Mouse (Mus musculus) neural tube, embryonic 12.5 days (tissue): ENCODE data around the gene A930017K11Rik. TPM values are rescaled to one million over a fixed set of nuclear protein-coding genes. Genes with fewer than 3 reads are reported as not detected.

ENCODE experiments used
- ATAC-seq: fragments of 200-750 bp; cut with Nextera tagmentation; 2 replicates; pipeline ENCODE4 v1.8.0; 2017; ENCODE audit warnings: low read depth, mild to moderate bottlenecking, moderate TSS enrichment, moderate library complexity; ENCODE audit not compliant: low FRiP score
- H3K27ac ChIP-seq: fragments of 300-500 bp; sonication (generic); 2 replicates; pipeline ENCODE4 v1.5.1; 2016
- H3K27me3 ChIP-seq: fragments of 300-500 bp; sonication (generic); replicated peaks from 2 replicates; pipeline ENCODE4 v1.6.1; 2016; ENCODE audit warnings: mild to moderate bottlenecking
- H3K36me3 ChIP-seq: fragments of 300-500 bp; sonication (generic); 2 replicates; pipeline ENCODE4 v1.6.1; 2016; ENCODE audit warnings: mild to moderate bottlenecking
- H3K4me1 ChIP-seq: fragments of 300-500 bp; sonication (generic); 2 replicates; pipeline ENCODE4 v1.6.1; 2016
- H3K4me2 ChIP-seq: fragments of 300-500 bp; sonication (generic); replicated peaks from 2 replicates; pipeline ENCODE4 v1.6.1; 2016; ENCODE audit warnings: mild to moderate bottlenecking
- H3K4me3 ChIP-seq: fragments of 300-500 bp; sonication (generic); 2 replicates; pipeline ENCODE4 v1.5.1; 2016
- H3K9ac ChIP-seq: fragments of 300-500 bp; sonication (generic); 2 replicates; pipeline ENCODE4 v1.6.1; 2016; ENCODE audit warnings: mild to moderate bottlenecking
- H3K9me3 ChIP-seq: fragments of 300-500 bp; sonication (generic); 2 replicates; pipeline ENCODE4 v1.6.1; 2016; ENCODE audit warnings: mild to moderate bottlenecking
- WGBS: fragments of 180-500 bp; shearing (Covaris S2); methylation state at CpG from one replicate; pipeline ENCODE4 v1.1.7; 2016; 5-methylcytosine and 5-hydroxymethylcytosine counted together
- polyA plus RNA-seq: library from polyadenylated mRNA; unstranded; fragments of >200 nt; fragmentation: Nextera tagmentation; extraction: Ambion mirVana; gene quantifications from 2 replicates; pipeline ENCODE4 v1.2.1, GENCODE M21; 2016

A930017K11Rik gene
- polyA plus RNA-seq, 1 experiment from 2014 or later: 0.08 TPM

DNA sequence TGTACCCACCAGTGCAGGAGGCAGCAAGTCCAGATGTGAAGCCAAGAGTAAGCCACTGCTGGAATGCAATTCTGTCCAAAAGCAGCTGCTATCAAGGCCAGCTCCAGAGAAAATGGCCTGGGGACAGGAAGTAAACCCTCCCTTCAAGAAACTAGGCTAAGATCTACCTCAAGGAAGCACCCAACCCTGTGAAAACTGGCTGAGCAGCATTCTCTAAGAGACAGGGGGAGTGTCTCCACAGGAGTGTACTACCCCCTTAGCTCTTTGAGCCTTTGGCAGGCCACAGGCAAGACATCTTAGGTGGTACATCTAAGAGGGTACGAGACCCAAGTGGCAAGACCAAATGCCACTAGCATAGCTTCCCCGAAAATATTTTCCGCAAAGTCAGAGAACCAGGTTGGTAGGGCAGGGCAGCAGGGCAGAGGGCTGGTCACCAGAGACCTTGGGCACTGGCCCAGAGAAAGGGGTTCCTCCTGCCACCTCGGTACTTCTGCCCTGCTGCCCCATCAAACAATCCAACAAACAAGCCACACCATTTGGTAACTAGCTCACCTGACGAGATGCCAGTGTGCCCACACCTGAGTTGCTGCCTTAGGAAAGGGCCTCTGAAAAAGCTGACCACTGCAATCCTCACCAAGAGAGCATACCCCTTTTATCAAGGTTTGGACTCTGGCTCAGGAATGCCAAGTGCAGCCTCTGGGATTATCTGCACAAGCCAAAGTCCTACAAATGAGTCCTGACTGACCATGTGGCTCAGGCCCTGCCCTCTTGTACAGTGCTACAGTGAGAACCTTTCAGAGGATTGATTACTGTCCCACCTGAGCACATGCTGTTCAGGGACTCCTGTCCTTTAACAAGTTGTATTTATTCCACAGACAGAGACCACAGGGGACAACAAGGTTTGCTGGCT lies 27.7 kb upstream of the A930017K11Rik start:
- no peak for ATAC-seq
- H3K9ac ChIP-seq: no peak overlapping the region
- no peaks in the 10 kb centered on the region for H3K27me3 ChIP-seq
- WGBS: 89% methylated on average over 5 of the region's 5 CpGs
- no peaks in the 10 kb centered on the region for H3K9me3 ChIP-seq
- H3K4me3 ChIP-seq: no peak overlapping the region
- no peak overlapping the region for H3K4me2 ChIP-seq
- H3K27ac ChIP-seq: no peak overlapping the region
- peaks cover 10% of the 10 kb centered on the region for H3K4me1 ChIP-seq
- H3K36me3 ChIP-seq: no peaks in the 10 kb centered on the region

DNA sequence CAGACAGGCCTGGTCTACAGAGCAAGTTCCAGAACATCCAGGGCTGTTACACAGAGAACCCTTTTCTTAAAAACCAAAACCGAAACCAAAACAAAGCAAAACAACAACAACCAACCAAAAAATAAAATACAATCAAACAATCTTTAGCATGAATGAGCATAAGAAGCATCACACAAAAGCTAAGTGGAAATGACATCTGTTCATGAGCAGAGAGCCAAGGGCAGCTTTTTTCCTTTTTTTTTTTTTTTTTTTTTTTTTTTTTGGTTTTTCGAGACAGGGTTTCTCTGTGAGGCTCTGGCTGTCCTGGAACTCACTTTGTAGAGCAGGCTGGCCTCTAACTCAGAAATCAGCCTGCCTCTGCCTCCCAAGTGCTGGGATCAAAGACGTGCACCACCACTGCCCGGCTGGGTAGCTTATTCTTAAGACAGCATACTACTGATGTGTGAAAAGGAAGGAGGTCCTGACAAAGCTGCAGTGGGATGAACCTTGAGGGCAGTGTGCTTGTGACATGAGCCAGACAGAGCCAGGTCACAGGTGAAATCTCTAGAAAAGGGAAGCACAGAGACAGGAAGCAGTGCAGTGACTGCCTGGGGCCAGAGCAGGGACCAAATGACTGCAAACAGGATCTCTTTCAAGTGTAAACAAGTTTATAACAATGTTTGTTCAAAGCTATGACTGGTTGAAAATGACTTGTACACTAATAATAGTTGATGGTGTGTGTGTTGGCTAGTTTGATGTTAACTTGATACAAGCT lies 18.8 kb upstream of the A930017K11Rik start:
- no peak overlapping the region for H3K27ac ChIP-seq
- H3K4me2 ChIP-seq: no peak overlapping the region
- H3K9ac ChIP-seq: no peak overlapping the region
- no peaks in the 10 kb centered on the region for H3K27me3 ChIP-seq
- no peaks in the 10 kb centered on the region for H3K4me1 ChIP-seq
- peaks cover 4% of the 10 kb centered on the region; the same call in 1 of the 2 replicates for H3K36me3 ChIP-seq
- no peaks in the 10 kb centered on the region for H3K9me3 ChIP-seq
- WGBS: 92% methylated on average over 4 of the region's 4 CpGs
- no peak overlapping the region for H3K4me3 ChIP-seq
- ATAC-seq: no peak

DNA sequence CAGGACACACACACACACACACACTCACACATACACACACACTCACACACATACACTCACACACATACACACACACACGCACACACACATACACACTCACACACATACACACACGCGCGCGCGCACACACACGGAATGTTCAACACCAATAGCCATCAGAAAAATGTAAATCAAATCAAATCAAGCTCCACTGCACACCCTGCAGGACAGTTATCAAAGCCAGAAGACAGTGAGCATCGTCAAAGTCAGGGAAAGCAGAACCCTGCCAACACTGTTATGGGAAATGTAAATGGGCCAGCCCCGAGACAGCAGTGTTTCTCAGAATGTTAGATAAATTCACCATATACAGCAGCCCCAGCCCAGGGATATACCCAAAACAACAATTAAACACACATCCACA lies 18.1 kb upstream of the A930017K11Rik start:
- Histone ChIP-seq H3K9ac (no peak overlapping the region), H3K9me3 (no peaks in the 10 kb centered on the region), H3K4me1 (no peaks in the 10 kb centered on the region), H3K4me3 (no peak overlapping the region), H3K4me2 (no peak overlapping the region), H3K27ac (no peak overlapping the region), H3K27me3 (no peaks in the 10 kb centered on the region), H3K36me3 (peaks cover 4% of the 10 kb centered on the region; the same call in 1 of the 2 replicates)
- 95% methylated on average over 9 of the region's 9 CpGs for WGBS
- no peak for ATAC-seq

DNA sequence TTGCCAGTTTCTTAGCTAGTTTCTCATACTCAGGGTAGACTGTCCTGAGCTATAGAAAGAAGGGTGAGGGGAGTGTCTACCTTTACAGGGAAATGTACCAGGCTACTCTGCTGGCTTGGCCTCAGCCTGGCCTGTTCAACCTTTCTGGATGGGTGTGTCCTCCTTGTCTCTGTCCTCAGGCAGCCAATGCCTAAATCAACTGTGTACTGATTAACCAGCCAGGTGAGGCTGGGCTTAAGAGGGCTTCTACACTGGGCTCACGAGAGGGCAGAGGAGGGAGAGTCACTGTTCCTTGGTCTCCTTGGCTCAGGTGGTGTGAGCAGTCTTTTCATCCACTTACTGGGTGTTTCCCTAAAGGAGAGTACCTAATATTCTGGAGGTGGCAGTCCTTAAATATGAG lies 15.8 kb upstream of the A930017K11Rik start:
- Histone ChIP-seq H3K4me3 (no peak overlapping the region), H3K36me3 (peaks cover 22% of the 10 kb centered on the region), H3K9ac (no peak overlapping the region), H3K9me3 (no peaks in the 10 kb centered on the region), H3K27ac (no peak overlapping the region), H3K27me3 (no peaks in the 10 kb centered on the region), H3K4me2 (no peak overlapping the region), H3K4me1 (no peaks in the 10 kb centered on the region)
- no peak for ATAC-seq
- WGBS: 89% methylated on average over 1 of the region's 1 CpGs

DNA sequence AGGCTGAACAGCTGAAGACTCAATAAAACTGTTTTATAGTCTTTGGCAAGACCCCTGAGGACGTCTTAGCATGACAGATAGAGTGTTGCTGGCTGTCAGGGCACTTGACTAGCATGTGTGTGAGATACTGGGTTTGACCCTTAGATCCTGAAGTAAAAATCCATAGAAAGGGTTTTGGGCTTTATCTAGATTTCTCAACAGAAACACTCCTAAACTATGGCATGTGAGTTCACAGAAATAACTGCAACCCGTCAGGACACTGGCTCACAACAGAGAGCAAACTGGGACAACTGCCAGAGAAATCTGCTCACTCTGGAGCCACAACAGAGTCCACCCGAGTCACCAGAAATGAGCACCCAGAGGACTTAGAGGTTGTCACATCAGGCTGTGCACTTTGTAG lies 15.3 kb upstream of the A930017K11Rik start:
- Histone ChIP-seq H3K27ac (no peak overlapping the region), H3K9ac (no peak overlapping the region), H3K4me1 (no peaks in the 10 kb centered on the region), H3K4me3 (no peak overlapping the region), H3K4me2 (no peak overlapping the region), H3K36me3 (peaks cover 24% of the 10 kb centered on the region), H3K27me3 (no peaks in the 10 kb centered on the region), H3K9me3 (no peaks in the 10 kb centered on the region)
- no peak for ATAC-seq
- WGBS: 55% methylated on average over 3 of the region's 3 CpGs

DNA sequence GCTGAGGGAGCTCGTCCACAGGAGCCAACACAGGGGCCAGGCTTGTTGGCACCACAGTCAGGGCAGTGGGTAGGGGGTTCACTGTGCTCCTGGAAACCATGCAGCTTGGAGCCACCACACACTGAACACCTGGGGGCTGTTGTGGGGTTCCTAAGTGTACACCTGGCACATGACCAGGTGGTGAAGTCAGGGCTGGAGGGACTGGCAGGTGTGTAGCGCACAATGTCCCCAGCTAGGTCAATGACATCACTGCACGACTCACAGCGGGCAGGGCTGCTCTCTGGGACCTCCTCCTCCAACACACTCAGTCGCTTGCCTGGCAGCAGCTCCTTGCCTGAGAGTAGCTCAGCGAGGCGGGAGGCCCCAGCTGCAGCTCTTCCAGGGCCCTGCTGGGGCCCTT lies 11.9 kb upstream of the A930017K11Rik start:
- H3K27ac ChIP-seq: no peak overlapping the region
- H3K9me3 ChIP-seq: no peaks in the 10 kb centered on the region
- H3K4me1 ChIP-seq: no peaks in the 10 kb centered on the region
- 86% methylated on average over 7 of the region's 7 CpGs for WGBS
- no peaks in the 10 kb centered on the region for H3K27me3 ChIP-seq
- H3K4me2 ChIP-seq: no peak overlapping the region
- peaks cover 48% of the 10 kb centered on the region for H3K36me3 ChIP-seq
- no peak for ATAC-seq
- no peak overlapping the region for H3K4me3 ChIP-seq
- no peak overlapping the region for H3K9ac ChIP-seq

DNA sequence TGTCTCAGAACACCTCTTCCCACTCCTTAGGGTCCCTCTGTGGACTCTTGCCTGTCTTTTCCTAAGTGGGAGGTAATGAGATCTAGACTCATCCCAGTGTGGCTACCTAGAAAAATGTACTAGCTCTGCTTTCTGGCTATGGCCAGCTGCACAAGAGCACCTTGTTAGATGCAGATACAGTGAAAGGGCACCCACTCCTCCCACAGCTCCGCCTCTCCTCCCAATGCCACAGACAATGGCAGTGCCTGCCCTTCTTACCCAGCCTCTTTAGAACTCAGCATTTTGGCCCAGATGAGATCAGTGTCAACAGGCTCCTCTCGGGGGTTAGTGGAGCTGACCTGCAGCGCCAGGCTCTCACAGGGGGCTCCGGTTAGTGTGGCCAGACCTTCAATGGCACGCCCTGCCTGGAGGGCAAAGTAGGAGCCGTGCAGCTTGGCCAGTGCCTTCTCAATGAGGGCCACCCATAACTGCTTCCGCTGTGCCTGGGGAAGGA lies 10.1 kb upstream of the A930017K11Rik start:
- Histone ChIP-seq H3K27me3 (no peaks in the 10 kb centered on the region), H3K4me3 (no peak overlapping the region), H3K4me1 (no peaks in the 10 kb centered on the region), H3K4me2 (no peak overlapping the region), H3K36me3 (peaks cover 61% of the 10 kb centered on the region), H3K9me3 (no peaks in the 10 kb centered on the region), H3K27ac (no peak overlapping the region), H3K9ac (no peak overlapping the region)
- 94% methylated on average over 7 of the region's 7 CpGs for WGBS
- ATAC-seq: no peak

DNA sequence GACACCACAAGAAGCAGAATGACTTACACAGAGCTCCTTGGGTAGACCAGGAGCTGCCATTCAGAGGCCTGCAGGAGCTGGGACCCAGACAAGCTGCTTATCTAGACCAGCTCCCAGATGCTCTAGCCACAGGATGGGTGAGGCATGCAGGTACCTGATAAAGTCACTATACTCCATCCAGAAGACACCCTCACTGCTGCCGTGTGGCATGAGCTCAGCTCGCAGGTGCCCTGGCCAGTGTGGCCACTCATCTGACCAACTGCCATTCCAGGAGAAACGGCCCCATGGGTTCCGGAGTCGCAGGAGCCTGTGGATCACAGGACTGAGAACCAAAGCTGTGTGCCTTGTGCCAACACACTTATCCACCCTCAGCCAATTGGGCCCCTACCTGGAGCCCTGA lies 9.2 kb upstream of the A930017K11Rik start:
- Histone ChIP-seq H3K27me3 (no peaks in the 10 kb centered on the region), H3K27ac (no peak overlapping the region), H3K9ac (no peak overlapping the region), H3K4me2 (no peak overlapping the region), H3K36me3 (peaks cover 62% of the 10 kb centered on the region), H3K9me3 (no peaks in the 10 kb centered on the region), H3K4me1 (no peaks in the 10 kb centered on the region), H3K4me3 (no peak overlapping the region)
- 97% methylated on average over 5 of the region's 5 CpGs for WGBS
- ATAC-seq: no peak

DNA sequence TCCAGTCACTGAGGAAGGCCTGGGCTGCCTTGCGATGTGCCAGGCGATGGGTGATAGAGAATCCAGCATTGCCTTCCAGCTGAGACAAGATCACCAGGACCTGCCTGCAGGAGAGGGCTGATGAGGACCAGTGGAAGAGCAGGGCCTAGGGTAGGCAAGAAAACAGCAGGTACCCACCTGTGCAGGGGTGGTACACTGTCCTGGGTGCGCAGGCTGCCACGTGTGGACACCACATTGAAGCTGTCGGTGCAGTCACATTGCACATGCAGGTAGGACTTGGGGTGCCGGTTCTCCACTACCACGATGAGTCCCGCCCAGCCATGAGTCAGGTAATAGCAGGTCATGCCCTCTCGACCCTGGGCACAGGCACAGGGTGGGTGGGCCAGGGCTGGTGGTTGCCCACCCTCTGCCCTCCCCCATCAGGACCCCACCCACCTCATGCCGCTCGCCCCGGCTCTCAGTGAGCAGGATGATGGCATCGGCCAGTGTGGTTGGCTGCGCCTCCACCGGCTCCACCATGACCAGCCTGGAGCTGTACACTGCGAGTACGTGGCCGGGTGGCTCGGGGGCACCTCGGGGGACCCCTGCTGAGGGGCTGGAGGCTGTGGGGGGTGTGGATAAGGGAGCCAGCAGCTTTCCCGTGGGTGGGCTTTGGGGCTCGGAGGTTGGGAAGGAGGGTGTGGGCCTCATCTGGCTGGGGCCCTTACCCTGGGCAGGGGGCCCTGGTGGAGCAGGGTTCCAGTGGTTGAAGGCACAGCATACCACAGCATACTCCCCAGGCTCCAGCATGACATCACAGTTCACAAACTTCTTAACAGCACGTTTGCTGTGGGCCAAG lies 7.5 kb upstream of the A930017K11Rik start:
- peaks cover 58% of the 10 kb centered on the region for H3K36me3 ChIP-seq
- no peak for ATAC-seq
- no peak overlapping the region for H3K27ac ChIP-seq
- WGBS: 93% methylated on average over 23 of the region's 23 CpGs
- H3K27me3 ChIP-seq: 0 out of 2 replicates have a peak, but pooled peaks cover 2% of the 10 kb centered on the region
- no peaks in the 10 kb centered on the region for H3K4me1 ChIP-seq
- no peak overlapping the region for H3K9ac ChIP-seq
- H3K4me2 ChIP-seq: no peak overlapping the region
- no peaks in the 10 kb centered on the region for H3K9me3 ChIP-seq
- H3K4me3 ChIP-seq: no peak overlapping the region

DNA sequence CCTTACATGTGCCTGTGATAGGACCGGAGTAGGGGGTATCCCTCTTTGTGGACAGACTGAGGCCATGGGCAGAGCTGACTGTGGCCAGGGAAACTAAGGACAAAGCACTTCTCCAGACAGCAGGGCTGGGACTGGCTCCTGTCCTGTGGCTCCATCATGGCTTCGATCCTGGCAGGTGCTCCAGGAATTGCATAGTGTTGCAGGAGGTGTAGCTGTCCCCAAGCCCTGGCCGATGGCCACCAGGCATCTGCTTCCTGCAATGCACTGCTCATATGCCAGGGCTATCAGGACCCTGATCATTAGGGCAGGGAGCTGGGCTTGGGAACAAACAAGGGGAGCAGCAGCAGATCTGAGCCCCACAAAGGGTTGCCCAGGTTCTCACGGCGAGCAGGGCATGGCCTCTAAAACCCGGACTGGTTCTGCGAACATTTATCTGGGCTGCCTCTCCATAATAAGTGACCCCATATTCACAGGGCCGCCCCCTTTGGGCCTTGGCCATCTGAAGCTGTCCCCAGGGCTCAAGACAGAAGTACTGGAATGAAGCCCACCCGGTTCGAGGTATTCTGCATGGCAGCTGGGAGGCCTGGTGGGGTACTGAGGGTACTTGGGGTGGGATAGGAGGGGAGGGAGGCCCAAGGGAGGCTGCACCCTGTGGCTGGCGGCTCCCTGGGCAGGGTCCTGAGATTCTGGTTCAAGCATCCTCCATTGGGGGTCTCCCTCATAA lies 6.6 kb upstream of the A930017K11Rik start:
- Histone ChIP-seq H3K9ac (no peak overlapping the region), H3K4me3 (no peak overlapping the region), H3K27me3 (0 out of 2 replicates have a peak, but pooled peaks cover 2% of the 10 kb centered on the region), H3K4me1 (no peaks in the 10 kb centered on the region), H3K36me3 (peaks cover 49% of the 10 kb centered on the region), H3K27ac (no peak overlapping the region), H3K9me3 (no peaks in the 10 kb centered on the region), H3K4me2 (no peak overlapping the region)
- no peak for ATAC-seq
- 96% methylated on average over 11 of the region's 11 CpGs for WGBS

DNA sequence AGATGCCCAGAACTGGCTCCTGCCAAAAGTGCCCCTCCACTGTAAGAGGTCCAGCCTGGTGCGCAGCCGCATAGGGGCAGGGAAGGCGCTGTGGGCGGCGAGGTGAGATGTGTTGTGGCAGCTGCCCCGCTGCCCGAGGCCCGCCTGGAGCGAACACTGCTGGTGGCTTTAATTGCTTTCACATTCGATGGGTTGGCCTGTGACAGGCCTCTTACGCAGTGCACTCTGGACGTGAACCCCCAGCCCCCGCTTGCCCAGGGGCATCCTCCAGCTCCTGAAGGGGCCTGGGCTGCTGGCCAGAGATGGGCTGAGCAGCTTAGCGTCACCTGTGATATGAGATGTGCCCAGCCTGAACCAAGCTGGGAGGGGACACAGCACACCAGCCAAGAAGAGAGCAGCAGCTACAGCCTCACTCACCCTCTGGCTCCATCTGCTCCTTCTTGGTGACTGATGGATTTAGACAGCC lies 5.3 kb upstream of the A930017K11Rik start:
- Histone ChIP-seq H3K27ac (no peak overlapping the region), H3K4me2 (no peak overlapping the region), H3K4me1 (no peaks in the 10 kb centered on the region), H3K27me3 (peaks cover 13% of the 10 kb centered on the region), H3K4me3 (no peak overlapping the region), H3K36me3 (peaks cover 39% of the 10 kb centered on the region), H3K9ac (no peak overlapping the region), H3K9me3 (no peaks in the 10 kb centered on the region)
- 85% methylated on average over 14 of the region's 14 CpGs for WGBS
- ATAC-seq: no peak
